Mouse (Mus musculus): ENCODE measurements around the gene Fbrs.
"Not testable (repeated sequence)": the region's sequence is repeated elsewhere in the genome, so short reads cannot be mapped to it uniquely, and the experiment has no call there.

Fbrs gene

DNA sequence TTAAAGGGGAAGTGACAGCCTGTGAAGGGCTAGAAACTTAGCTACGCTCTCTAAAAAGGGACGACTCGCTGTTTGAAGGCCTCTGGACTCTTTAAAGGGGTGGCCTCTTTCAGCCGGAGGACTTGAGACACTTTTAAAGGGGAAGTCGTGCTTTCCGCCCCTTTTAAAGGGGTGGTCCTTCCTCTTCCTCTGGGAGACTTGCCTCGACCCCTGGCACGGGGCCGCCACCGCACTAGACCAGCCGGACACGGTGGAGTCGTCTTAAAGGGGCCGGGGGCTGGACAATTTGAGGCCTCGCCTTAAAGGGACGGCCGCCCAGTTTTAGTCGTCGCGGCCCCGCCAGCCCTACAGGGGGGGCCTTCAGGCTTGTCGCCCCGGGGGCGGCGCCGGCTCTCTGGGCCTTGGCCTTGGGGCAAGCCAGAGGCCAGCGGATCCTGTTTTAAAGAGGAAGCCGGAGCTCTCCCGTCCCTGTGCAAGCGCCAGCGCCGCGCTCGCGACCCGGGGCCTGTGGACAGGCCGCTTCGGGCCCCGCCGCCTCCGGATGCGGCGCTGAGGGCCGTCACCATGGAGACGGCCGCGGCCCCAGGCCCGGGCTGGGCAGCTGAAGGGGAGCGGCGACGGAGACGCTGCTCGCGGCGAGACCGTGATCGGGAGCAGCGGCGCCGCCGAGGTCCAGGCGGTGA, at the start of gene Fbrs:
Gene Fbrs (plus strand): TSS at position 565 of the 683 bp plus-strand sequence.
- DNase-seq (ENCODE audit: low spot score in 2 of 2): peak; percentile 76 to 81

DNA sequence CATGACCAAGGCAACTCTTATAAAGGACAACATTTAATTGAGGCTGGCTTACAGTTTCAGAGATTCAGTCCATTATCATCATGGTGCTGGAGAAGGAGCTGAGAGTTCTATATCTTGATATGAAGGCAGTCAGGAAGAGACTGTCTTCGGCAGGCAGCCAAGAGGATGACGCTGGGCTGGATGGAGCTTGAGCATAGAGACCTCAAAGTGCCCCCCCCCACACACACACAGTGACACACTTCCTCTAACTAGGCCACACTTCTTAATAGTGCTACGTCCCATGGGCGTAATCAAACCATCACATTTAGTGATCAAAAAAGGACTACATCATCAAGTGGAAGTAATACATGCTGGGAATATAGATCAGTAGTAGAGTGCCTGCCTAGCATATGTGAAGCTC, 43.8 kb upstream of the Fbrs start:
- no peak for DNase-seq (ENCODE audit: low spot score in 2 of 2)

DNA sequence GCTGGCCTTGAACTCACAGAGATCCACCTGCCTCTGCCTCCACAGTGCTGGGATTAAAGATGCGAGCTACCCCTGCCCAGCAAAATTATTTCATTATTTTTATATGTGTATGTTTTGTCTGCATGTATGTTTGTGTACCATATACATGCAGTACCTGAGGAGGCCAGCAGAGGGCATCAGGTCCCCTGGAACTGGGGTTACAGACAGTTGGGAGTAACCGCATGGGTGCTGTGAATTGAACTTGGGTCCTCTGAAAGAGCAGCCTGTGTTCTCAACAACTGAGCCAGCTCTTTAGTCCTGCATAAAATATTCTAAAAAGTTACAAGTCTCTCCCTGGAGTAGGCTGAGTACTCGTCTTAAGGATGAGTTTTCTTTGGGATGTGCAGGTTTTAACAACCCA, 41.3 kb upstream of the Fbrs start:
- peak in 1 of 2 experiments; percentile 22 for DNase-seq (ENCODE audit: low spot score in 2 of 2)

DNA sequence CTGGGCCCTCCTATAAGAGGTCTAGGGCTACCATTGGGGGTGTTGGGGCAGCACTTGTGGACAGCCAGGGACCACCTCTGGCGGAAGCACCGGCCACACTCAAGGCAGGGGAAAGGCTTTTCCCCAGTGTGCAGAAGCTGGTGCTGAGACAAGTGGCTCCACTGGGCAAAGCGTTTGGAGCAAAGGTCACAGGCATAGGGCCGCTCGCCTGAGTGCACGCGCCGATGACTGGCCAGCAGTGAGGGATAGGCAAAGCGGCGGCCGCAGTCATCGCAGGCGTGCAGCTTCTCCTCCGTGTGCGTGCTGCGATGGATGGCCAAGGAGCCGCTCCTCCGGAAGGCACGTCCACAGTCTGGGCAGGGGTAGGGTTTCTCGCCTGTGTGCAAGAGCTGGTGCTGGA, 35.0 kb upstream of the Fbrs start:
- no peak for DNase-seq (ENCODE audit: low spot score in 2 of 2)

DNA sequence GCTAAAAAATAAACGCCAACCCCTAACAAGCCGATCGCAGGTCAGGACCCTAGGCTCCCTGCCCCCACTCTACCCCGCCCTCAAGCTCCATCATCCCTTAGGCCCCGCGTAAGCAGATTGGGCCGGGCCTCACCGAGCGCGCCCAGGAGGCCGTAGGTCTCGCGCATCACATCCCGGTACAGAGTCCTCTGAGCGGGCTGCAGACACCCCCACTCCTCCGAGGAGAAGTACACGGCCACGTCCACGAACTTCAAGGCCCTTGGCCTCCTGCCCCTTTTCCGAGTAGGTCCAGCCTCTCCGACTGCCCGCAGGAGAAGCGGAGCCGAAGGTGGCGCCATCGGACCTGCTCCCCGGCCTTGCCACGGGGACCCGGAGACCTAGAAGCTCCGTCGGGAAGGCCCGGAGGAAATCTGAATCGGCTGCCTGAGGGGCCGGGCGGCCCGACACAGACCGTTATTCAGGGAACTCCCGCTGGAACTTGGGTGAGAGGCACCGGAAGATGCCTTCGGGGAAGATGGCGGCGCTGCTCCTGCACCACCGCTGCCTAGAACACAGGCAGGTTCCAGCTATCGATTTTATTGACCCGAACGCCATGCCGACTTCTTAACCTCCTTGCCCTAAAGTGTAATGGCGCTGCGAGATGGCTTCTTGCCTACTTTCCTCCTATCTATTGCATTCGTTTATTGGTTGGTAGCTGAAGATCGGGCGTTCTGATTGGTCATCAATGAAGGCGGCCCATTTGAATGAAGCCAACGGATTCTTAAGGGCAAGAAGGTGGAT, 30.3 kb upstream of the Fbrs start, which contains the start of gene Zfp689:
Gene Zfp689 (minus strand): TSS at position 638 of the 780 bp plus-strand sequence.
- DNase-seq (ENCODE audit: low spot score in 2 of 2): peak; percentile 89 to 92

DNA sequence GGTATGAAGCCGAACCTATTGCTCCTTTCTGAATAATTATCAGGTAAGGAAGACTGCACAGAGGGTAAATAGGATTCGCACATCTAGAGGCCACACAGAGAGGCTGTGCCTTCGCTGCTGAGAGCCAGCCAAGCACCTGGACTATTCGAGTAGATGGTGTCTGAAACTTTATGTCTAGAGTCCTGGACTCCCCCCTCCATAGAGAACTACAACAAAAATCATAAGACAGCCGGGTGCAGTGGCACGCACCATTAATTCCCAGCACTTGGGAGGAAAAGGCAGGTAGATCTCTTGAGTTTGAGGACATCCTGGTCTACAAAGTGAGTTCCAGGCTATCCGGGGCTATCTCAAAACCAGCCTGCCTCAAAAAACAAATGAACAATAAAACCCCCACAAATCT, 29.0 kb upstream of the Fbrs start:
- no peak for DNase-seq (ENCODE audit: low spot score in 2 of 2)

DNA sequence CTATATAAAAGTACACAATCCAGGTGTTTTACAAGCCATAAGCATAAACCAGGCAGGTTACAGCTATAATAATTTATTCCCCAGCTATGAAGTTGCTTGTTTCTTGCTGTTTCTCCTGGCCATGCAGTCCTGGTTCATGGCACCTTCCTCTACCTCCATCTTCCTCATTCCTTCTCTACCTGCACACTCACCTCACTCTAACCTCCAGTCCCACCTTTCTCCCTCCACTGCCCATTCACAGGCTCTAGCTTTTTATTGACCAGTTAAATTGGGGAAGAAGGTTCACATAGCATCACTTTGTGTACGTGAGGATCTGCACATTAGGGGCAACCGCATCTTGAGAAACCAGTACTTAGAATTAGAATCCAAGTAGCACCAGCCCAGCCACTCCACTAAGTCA, 25.9 kb upstream of the Fbrs start:
- DNase-seq (ENCODE audit: low spot score in 2 of 2): no peak

DNA sequence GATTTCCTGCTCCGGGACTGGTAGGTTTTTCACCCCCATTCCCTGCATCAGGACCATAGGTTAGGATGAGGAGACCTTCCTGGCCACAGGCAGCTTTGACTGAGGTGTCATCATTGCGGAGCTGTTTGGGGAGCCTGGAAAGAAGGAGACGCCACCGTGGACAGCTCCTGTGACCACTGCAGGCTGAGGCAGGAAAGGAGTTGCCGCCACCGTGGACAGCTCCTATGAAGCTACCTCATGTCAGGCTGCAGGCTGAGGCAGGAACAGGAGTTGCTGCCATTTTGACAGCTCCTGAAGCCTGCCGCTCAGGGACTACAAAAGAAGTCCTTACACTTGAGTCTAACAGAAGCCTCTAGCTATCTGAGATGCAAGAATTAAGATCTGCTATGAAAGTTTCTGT, 24.1 kb upstream of the Fbrs start:
- DNase-seq (ENCODE audit: low spot score in 2 of 2): no peak

DNA sequence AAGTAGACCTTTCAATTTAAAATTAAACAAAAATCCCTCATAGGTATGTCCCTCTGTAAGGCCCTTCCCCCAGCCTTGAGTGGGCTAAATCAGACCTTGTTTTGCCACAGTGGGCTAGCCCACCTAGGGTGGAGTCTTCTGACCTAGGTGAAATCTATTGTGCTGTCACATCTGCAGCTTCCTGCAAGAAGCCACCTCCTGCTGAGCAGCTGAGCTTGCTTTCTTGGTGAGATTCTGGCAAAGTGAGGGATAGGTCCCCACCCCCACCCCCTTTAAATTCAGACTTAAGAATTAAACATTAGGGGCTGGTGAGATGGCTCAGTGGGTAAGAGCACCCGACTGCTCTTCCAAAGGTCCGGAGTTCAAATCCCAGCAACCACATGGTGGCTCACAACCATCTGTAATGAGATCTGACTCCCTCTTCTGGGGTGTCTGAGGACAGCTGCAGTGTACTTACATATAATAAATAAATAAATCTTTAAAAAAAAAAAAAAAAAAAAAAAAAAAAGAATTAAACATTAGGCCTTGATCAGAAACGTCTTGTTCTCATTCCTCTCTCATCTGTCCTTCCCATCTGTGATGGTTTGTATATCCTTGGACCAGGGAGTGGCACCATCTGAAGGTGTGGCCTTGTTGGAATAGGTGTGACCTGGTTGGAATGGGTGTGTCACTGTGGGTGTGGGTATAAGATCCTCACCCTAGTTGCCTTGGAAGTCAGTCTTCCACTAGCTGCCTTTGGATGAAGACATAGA, 20.5 kb upstream of the Fbrs start:
- DNase-seq (ENCODE audit: low spot score in 2 of 2): not testable (repeated sequence)

DNA sequence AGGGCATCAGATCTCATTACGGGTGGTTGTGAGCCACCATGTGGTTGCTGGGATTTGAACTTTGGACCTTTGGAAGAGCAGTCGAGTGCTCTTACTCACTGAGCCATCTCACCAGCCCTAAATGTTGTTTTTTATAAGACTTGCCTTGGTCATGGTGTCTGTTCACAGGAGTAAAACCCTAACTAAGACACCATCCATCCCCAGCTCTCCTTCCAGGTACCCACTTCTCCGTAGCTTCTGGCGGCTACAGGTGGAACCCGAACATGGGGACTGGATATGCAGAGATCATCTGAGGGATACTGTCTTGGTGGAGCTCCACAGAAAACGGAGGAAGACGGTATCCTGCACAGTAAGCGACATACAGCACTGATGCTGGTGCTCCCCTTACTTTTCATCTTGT, 19.7 kb upstream of the Fbrs start, which contains the start of gene Prr14:
Gene Prr14 (plus strand): TSS at position 301 of the 400 bp plus-strand sequence.
- DNase-seq (ENCODE audit: low spot score in 2 of 2): not testable (repeated sequence)

DNA sequence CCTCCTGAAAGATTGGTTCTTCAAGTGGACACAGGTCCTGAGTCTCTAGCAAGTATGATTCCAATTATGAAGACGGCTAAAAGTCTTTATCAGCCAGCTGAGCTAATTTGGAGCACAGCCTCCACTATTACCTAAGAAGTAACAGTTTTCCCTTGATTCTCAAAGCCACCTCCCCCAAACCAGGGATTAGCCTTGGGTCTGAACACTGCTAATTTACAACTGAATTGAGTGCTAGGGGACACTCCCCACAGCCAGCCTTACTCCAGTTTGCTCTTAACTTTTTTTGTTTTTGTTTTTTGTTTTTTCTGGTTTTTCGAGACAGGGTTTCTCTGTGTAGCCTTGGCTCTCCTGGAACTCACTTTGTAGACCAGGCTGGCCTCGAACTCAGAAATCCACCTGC, 13.8 kb upstream of the Fbrs start:
- no peak for DNase-seq (ENCODE audit: low spot score in 2 of 2)

DNA sequence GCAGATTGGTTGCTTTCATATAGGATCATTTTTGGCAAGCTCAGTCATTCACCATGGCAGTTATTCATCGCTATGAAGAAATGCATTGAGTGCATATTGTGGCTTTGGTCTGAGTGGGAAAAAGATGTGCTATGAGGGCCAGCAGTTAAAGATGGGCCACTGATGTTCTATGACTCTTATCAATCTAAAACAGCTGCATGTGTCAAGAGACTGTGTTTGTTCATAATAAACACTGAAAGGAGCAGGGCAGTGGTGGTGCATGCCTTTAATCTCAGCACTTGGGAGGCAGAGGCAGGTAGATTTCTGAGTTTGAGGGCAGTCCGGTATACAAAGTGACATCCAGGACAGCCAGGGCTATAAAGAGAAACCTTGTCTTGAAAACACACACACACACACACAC, 13.3 kb upstream of the Fbrs start:
- DNase-seq (ENCODE audit: low spot score in 2 of 2): not testable (repeated sequence)

DNA sequence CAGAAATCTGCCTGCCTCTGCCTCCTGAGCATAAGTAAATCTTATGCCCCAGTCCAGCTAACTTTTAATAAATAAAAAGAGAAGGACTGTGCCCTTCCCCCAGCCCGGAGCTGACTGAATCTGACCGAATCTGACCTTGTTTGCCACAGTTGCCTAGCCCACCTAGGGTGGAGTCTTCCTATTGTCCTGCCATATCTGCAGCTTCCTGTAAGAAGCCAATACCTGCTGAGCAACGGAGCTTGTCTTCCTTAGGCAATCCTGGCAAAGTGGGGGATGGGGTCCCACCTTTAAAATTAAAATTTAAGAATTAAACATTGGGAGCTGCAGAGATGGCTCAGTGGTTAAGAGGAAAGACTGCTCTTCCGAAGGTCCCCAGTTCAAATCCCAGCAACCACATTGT, 12.4 kb upstream of the Fbrs start:
- no peak for DNase-seq (ENCODE audit: low spot score in 2 of 2)

DNA sequence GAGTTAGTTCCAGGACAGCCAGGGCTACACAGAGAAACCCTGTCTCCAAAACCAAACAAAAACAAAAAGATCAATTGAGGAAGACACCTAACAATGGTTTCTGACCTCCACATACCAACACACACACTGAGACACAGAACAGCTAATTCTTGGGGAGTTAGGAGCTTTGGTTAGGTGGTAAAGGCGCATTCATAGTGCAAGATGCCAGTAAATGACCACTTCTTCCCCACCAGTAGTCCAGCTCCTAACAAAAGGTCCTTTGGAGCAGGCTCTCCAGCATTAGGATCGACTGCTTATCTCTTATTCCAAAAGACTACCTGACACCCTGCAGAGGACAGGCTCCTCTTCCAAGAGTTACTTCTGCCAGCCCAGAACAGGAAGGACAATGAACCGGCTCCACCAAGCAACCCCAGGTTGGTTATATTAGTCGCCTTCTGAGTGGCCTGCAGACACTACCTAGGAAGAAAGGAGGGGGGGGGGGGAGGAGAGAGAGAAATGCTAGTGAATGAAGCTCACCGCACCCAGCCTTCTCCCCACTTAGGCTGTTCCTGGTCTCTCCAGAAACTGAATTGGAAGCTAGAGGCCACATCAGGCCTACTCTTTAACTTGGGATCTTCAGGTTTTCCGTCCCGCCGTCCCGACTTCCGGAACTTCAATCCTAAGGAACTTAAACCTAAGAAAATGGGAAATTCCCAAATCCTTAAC, 8.8 kb upstream of the Fbrs start:
- no peak for DNase-seq (ENCODE audit: low spot score in 2 of 2)

DNA sequence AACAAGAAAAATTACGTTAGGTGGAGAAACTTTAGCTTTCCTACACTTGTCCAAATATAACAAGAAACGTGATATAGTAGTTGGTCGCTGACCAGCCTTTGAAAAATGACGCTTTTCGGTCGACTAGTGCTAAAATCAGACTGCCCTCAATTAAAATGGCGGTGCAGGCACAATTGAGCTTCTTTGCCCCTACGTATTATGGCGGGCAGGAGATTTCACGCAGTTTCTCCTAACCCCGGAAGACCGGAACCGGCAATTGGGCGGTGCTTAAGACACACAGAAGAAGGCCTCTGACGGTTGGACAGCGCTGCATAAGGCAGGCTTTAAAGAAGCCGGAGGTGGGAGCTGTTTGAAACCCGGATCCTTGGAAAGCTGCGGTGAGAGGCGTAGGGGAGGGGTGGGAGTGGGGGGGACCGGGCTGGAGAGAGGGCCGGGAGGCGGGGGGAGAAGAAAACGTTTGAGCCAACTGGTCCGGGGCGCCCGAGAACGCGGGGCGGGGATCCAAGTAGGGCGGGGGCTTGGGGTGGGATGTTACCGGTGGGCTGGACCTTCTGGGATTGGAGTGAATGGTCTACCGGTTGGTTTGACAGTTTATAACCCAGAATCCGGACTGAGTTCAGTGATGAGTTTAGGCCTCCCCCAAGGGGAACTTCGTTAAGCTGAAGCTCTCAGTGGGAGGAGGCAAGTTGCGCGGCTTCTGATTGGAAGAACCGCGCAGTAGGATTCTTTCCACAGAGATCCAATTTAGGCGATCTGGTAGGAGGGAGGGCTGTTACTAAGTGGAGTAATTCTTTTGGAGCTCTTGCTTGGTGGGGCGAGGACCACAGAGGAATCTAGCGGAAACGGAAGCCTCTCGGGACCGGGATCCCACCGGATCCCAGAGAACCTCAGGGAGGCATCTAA, 8.0 kb upstream of the Fbrs start:
- DNase-seq (ENCODE audit: low spot score in 2 of 2): peak; percentile 84 to 88

DNA sequence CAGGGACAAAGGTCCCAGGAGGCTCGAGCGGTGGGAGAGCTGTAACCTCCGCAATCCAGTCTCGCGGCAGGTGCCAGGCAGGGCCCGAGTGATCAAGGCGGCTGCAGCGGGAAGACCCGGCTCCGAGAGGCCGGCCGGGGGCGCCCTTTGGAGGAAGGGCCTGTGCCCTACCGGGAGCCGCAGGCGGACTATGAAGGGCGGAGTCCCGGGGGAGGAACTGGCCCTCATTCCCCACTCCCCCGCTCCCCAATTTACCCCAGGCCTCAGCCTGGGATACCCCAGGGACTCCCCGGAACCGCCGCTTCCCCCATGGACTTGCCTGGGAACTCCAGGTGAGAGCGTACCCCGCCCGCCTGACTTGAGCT, 7.4 kb upstream of the Fbrs start:
- DNase-seq (ENCODE audit: low spot score in 2 of 2): peak; percentile 49 to 56

DNA sequence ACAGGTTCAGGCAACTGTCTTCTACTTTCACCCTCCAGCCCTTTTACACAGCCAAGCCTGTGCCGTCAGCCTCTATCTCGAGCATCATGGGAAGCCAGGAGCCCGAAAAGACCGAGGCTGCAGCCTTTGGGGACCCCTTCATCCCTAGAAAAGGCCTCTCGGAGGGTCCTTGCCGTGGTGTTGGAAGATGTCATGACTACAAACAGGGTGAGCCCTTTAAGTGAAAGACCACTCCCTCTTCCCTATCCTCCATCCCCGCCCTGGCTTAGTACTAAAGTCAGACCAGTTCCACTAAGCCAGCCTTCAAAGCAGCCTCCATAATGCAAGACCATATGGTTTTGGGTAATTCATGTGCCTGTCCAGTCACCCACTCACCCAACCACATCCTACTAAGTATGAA, 6.9 kb upstream of the Fbrs start:
- no peak for DNase-seq (ENCODE audit: low spot score in 2 of 2)

DNA sequence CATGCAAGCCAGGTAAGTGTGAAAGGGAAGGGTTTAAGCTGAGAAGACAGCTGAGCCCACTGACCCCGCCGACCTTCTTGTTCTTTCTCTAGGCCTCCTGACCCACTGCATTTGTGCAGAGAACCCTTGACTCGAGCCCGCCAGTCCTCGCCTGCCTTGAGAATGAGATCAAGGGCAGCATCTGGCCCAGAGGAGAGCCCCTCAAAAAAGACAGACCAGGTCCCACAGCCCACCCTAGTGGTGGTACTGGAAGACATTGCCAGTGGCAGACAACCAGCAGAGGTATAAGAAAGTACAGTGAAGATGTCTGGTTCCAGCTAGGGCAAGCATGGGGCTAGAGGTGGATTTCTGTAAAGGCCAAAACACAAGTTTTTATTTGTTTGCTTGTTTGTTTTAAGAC, 5.3 kb upstream of the Fbrs start:
- DNase-seq (ENCODE audit: low spot score in 2 of 2): peak; percentile 37 to 54

DNA sequence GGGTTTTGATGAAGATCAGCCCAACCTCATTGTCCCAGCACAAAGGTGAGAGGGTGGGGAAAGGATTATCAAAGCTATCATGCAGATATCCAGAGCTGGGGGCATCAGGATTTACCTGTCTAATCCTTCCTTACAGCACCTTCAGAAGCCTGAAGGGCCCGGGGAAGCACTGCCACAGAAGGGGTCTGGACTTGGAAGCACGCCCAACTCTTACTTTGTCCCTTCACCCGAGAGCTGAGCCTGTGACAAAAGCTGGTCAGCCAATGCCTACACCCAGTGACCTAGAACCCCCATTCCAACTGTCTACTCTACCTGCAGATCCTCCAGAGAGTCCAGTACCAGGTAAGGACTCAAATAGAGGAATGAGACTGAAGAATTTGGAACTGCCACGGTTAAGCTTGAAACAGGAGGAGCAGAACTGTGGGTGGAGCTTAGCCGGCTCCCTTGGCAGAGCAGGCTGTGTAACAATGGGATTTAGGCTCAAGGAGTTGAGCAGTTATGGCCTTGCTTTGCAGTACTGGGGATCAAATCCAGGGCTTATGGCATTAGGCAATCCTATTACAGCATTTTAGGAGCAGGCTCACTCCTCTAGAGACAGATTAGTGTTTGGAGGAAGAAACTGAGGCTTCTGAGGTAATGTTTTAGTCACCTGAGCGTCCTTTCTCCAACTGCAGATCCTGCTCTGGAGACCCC, 4.5 kb upstream of the Fbrs start:
- DNase-seq (ENCODE audit: low spot score in 2 of 2): no peak

DNA sequence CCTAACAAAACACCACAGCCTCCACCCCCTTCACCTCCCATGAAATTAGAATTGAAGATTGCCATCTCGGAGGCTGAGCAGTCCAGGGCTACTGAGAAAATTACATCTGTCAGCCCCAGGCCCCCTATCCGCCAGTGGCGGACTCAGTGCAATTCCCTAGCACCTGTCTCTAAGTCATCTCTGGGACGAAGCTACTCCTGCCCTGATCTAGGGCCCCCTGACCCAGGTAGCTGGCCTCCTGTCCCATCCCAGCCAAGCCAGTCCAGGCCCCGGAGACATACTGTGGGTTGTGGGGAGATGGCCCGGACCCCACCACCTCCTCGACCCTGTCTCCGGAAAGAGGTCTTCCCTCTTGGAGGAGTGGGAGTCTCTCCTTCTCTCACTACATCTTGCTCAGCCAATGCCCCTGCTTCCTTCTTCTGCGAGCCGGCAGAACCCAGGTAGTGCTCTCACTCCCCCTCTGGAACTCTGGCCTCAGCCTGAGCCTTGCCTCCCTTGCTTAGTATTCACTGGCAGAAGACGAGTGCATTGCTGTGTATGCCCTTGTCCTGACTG, 3.7 kb upstream of the Fbrs start:
- DNase-seq (ENCODE audit: low spot score in 2 of 2): no peak

All from thymus, postnatal 10 days (tissue).